Mouse (Mus musculus) CH12.LX (cell line): ENCODE measurements around the gene Ccdc58.

Experiments used
- CHD1 ChIP-seq: IDR thresholded peaks from 2 replicates; pipeline ENCODE4 v1.6.1; 2012; ENCODE audit warnings: low read depth, low read length, improper control_type of control experiment, inconsistent platforms
- CHD2 ChIP-seq: IDR thresholded peaks from 2 replicates; pipeline ENCODE4 v1.6.1; 2011; ENCODE audit warnings: low read length, improper control_type of control experiment
- CTCF ChIP-seq, 2 experiments: IDR thresholded peaks in 1 of 2; conservative IDR thresholded peaks in 1 of 2; 2 replicates each; pipeline ENCODE4 v1.5.1; 2011 to 2012; ENCODE audit warnings: low read depth in 2 of 2, low read length in 2 of 2, improper control_type of control experiment in 1 of 2, inconsistent platforms in 1 of 2, mild to moderate bottlenecking in 1 of 2, moderate library complexity in 1 of 2
- ELF1 ChIP-seq: IDR thresholded peaks from 2 replicates; pipeline ENCODE4 v1.6.1; 2014; ENCODE audit warnings: low read depth, mild to moderate bottlenecking, inconsistent platforms, low read length, improper control_type of control experiment
- EP300 ChIP-seq: IDR thresholded peaks from 2 replicates; pipeline ENCODE4 v1.6.1; 2011; ENCODE audit warnings: low read length, improper control_type of control experiment
- KAT2A ChIP-seq: IDR thresholded peaks from 2 replicates; pipeline ENCODE4 v1.6.1; 2012; ENCODE audit warnings: low read length, improper control_type of control experiment, inconsistent platforms; ENCODE audit not compliant: insufficient replicate concordance
- MAFK ChIP-seq: IDR thresholded peaks from 2 replicates; pipeline ENCODE4 v1.6.1; 2011; ENCODE audit warnings: low read length, improper control_type of control experiment; ENCODE audit not compliant: insufficient replicate concordance
- NELFE ChIP-seq: IDR thresholded peaks from 2 replicates; pipeline ENCODE4 v1.6.1; 2011; ENCODE audit warnings: low read depth, low read length, improper control_type of control experiment
- POLR2AphosphoS2 ChIP-seq: IDR thresholded peaks from 2 replicates; pipeline ENCODE4 v1.6.1; 2011; ENCODE audit warnings: low read depth, low read length, improper control_type of control experiment
- RAD21 ChIP-seq: IDR thresholded peaks from 2 replicates; pipeline ENCODE4 v1.6.1; 2011; ENCODE audit warnings: low read depth, mild to moderate bottlenecking, low read length, improper control_type of control experiment, moderate library complexity
- TBP ChIP-seq: conservative IDR thresholded peaks from 2 replicates; pipeline ENCODE4 v1.6.1; 2011; ENCODE audit warnings: low read depth, low read length, improper control_type of control experiment
- ZKSCAN1 ChIP-seq: IDR thresholded peaks from 2 replicates; pipeline ENCODE4 v1.6.1; 2012; ENCODE audit warnings: low read depth, inconsistent platforms, low read length, improper control_type of control experiment, borderline replicate concordance
- ZNF384 ChIP-seq: IDR thresholded peaks from 2 replicates; pipeline ENCODE4 v1.6.1; 2012; ENCODE audit warnings: low read depth, low read length, improper control_type of control experiment, inconsistent platforms

- TF ChIP-seq KAT2A = no peak
- TF ChIP-seq TBP = no peak
- TF ChIP-seq CTCF (conservative IDR thresholded peaks at IDR 0.05 in 1 of 2, IDR thresholded peaks at IDR 0.05 in 1 of 2; ENCODE audit: low read depth in 2 of 2, low read length in 2 of 2) = no peak
- no peak for TF ChIP-seq MAFK
- TF ChIP-seq ELF1 = no peak
- no peak for TF ChIP-seq ZKSCAN1
- no peak for TF ChIP-seq RAD21
- TF ChIP-seq ZNF384 = no peak
- TF ChIP-seq CHD2 = no peak
- TF ChIP-seq POLR2AphosphoS2 = no peak
- TF ChIP-seq EP300 = no peak
- no peak for TF ChIP-seq NELFE
- TF ChIP-seq CHD1 = no peak
Observed at GRCm38 (mm10) chr16:36051491-36051890, 20.0 kb upstream of the Ccdc58 start.
